Mouse (Mus musculus): ENCODE measurements at regions not wholly inside any gene's neighbourhood (a gene's known extent, or its start where the extent isn't known, plus 50 kb on each side); places are given as distances from the start of the nearest gene placed in this dataset.

DNA sequence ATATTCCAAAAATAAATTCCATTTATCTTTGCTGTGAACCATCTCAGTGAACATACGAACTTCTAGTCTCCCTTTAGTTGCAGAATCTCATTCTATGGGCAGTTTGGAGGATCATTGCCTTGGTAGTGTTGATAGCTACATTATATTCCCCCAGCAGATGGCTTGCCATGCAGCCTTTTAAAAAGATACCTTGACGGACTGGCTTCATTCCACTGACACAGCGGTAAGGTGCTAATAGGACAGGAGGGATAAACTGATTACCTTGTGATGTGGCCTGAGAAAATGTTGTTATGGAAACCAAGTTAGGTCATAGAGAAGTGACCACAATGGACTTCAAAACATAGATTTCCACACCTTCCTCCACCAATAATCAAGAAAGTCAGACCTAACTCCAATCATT lies 215.5 kb upstream of the Tmc3 start:
- TF ChIP-seq CTCF (IDR thresholded peaks at IDR 0.05; ENCODE audit: borderline replicate concordance, extremely low read depth, insufficient read depth, insufficient read length), result no peak
- no peak for TF ChIP-seq POLR2A (IDR thresholded peaks at IDR 0.05; ENCODE audit: borderline replicate concordance, extremely low read depth, insufficient read depth, insufficient read length, poor library complexity, severe bottlenecking)

All from brain, embryonic 14.5 days (tissue).